Mouse (Mus musculus): ENCODE data around the gene B3galt5.

DNA sequence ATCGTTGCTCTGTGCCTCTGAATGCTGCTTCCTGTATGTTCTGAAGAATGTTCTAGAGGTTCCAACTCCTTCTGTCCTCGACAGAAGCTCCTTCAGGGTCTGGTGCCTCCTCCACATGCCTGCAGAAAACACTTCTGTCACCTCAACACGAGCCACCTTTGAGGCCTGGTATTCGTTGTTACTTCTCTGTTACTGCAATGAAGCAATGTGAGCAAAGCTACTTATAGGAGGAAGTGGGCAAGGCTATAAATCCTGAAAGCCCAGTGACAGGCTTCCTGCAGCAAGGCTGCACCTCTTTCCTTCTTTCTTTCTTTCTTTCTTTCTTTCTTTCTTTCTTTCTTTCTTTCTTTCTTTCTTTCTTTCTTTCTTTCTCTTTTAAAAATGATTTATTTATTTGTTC lies 71.3 kb downstream of the B3galt5 start:
- TF ChIP-seq CTCF (IDR thresholded peaks at IDR 0.05): no peak
- no peak for TF ChIP-seq EP300 (IDR thresholded peaks at IDR 0.05)

Measured in lung, postnatal 0 days (tissue).